Mouse (Mus musculus) CD4-positive, CD25-positive, alpha-beta regulatory T cell, adult 2 months (primary cell): ENCODE results near the gene Slc11a1.
"Not testable (repeated sequence)": the region's sequence is repeated elsewhere in the genome, so short reads cannot be mapped to it uniquely, and the experiment has no call there.

Experiments
- DNase-seq: peaks from one replicate; pipeline ENCODE4 v3.0.0-alpha.2; 2012; ENCODE audit warnings: low read depth, low spot score

Slc11a1 gene

DNA sequence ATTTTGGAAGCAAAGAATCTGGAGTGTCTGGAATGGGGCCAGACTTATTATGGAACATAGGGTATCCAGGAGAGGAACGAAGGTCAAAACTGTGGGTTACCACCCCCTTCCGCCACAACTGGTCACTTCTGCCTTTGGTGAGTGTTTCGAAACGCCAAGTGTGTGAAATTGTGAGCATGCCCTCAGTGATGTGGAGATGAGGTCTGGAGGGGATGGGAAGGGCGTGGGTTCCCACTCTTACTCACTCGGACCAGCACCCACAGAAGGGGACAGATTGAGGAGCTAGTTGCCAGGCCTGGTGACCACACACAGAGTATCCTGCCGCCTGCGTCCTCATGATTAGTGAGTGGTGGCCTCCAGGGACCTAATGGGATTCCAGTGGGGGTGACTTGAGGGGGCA lies at the start of gene Slc11a1:
TSS of gene Slc11a1 (plus strand) at position 216 of the 400 bp plus-strand sequence.
- DNase-seq, result no peak

DNA sequence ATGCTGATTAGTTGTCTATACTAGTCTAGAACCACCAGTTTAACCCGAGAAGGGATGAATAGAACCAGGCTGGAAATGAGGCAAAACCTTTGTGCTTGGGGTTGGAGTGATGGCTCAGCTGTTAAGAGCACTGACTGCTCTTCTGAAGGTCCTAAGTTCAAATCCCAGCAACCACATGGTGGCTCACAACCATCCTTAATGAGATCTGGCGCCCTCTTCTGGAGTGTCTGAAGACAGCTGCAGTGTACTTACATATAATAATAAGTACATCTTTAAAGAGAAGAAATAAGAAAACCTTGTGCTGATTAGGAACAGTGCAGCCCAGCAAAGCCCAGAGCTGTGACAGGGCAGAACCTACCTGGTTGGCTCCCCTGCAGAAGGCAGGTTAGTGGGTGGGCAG lies 48.1 kb upstream of the Slc11a1 start:
- DNase-seq, result not testable (repeated sequence)

DNA sequence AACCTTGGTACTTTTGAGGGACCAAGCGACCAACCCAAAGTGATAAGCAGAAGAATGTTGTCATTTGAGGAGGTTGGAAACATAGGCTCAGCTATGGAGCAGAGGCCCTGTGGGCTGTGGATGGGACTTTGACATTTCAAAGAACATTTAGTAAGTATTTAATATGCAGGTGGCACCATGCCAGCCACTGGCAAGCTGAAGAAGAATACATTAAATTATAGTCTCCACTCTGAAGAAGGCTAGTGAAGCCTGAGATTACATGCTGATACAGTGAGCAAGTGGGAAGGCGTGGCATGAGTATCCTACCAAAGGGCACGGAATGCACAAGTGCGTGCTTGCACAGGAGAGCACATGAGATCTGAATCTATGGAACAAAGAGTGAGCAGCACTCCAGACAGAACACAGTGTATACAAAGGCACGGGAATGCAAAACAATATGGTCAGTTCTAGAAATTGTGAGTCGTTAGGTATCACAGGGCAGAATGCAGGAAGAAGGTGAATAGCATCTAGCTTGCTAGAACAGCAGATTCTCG lies 45.0 kb upstream of the Slc11a1 start:
- DNase-seq, result no peak

DNA sequence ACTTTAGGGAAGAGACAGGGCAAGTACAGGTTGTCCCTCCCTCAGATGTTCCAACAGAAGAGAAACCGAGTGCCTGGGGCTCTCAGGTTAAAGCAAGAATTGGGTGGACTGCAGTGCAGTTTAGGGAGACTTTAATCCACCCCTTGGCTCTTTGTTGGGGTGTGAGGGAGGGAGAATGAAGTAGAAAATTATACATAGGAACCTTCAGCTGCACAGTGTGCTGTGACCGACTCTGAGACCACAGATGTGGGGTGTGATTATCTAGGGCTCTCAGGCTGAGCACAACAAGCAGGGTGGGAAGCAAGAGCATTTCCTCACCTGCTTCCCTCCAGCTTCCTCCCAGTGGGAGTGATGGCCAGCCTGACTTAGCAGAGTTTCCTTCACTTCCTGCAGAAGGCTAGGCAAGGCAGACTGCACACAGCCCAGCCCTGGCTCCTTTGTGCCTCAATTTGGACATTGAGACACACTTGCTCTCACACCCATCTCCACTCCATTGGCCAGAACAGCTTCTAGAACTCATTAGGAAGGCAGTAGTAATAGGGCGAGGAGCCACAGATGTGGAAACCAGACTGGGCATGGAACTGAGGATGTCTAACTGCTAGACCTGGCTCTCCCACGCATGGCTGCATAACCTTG lies 43.8 kb upstream of the Slc11a1 start:
- no peak for DNase-seq

DNA sequence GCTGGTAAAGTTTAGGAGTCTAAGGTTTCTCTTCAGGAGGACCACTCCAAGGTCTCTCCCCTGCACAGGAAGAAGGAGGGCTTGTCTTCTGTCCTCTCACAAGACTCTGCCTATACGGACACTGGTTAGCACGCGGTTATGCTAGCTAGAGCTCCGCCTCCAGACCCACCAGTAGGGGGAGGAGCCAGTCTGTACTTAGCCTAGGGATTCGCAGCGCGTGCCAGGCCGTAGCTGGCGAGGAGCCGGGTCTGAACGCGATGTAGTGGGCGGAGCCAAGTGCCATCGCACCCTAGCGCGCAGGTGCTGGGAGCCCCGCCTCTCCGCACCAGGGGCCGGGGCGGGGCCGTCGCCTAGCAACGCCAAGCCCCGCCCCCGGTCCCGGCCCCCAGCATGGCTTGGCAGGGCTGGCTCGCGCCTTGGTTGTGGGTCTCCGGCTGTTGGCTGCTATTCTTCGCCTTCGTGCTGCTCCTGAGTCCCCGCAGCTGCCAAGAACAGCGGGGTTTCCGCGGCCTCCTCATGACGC lies 42.7 kb upstream of the Slc11a1 start:
- DNase-seq, result peak; percentile 98

DNA sequence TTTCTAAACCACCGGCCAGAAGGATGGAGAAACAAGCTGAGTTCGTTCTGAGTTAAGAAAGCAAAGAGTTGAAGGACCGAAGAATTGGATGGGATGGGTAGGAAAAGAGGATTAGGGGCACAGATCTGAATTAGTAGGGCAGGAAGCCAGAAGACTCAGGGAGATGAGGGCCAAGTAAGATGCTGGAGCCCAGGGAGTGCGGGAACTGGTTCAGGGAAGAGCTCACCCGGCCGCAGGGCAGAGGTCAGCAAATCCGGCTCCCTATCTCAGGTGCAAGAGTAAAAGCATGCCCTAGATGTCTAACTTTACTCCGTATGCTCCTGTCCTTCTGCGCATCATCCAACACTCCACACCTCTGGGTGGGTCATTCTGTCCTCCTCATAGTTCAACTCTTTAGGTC lies 42.1 kb upstream of the Slc11a1 start:
- no peak for DNase-seq

DNA sequence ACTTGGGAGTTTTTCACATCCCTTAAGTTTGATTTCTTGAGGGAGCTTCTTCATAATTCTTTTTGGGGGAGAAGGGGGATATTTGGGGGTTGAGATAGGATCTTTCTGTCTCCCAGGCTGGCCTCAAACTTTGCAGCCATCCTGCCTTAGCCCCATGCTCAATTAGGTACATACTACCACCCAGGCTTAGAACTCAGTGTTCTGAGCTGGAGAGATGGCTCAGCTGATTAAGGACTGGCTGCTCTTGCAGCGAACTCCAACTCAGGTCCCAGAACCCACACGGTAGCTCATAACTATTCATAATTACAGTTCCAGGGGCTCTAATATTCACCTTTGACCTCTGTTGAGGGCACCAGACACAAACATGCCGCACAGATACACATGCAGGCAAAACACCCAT lies 40.4 kb upstream of the Slc11a1 start:
- no peak for DNase-seq

DNA sequence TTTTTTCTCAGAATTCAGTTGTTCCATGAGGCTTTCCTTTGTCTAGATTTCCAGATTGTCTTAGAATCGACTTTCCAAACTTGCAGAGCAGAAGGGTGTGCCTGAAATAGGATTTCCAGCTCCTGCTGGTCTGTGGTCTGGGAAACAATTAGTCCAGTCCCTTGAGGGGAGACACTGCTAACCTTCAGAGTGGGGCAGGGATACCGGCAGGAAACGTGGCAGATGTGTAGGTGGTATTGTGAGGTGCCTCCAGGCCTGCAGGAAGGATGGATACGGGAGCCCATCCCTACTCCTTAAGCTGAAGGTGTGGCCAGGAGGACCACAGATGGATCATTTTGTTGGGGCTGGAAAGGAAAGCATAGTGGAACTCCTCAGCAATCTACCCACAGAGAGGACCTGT lies 40.0 kb upstream of the Slc11a1 start:
- DNase-seq, result no peak

DNA sequence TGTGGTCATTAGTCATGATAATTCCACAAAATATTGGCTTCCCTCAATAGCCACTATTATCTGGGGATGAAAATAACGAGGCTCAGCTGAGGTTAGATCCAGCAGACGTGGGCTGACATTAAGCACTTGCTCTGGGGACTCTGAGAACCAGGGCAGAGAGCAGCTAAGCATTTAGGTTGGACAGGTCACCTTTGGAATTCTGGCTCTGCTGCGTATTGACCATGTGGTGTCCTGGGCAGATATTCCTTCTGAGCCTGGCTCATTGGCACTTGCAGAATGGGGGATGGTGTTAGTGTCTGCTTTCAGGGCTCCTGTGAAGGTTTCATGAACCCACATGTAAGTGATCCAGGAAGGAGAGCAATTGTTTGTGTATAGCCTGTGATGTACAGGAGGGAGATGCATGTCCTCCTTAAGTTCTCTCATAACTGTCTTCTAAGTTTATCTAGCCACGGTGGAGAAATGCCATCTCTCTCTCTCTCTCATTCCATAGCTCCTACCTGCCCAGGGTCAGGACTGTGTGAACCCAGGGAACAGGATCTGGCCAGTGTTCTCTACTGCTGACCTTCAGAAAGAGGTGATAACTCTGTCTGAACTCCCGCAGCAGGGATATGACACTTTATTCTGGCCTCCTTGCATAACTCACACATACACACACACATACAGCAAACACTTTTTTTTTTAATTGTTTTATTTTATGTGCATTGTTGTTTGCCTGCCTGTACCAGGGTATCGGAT lies 39.4 kb upstream of the Slc11a1 start:
- DNase-seq, result no peak

DNA sequence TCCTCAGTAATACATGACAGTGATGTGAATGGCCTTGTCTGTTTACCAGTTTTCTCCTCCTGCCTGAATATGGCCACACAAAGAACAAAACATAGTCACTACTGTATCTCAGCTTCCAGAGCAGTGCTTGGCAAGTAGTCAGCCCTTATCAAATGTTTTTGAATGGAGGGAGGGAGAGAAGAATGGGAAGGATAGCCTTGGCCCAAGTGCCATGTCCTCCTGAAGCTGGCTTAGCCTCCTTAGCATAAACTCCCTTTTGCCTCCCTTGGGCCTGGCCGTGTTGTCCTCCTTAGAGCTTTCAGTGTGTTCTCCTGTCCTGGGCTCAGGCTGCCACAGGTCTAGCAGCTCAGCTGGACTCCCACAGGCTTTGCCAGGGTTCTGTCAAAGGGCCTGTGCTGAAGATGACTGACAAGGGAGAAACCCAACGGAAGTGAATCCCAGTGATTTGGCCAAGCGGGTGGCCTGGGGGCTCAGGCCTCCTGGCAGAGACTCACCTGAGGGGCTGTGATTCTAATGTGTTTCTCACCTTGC lies 37.7 kb upstream of the Slc11a1 start:
- DNase-seq, result no peak

DNA sequence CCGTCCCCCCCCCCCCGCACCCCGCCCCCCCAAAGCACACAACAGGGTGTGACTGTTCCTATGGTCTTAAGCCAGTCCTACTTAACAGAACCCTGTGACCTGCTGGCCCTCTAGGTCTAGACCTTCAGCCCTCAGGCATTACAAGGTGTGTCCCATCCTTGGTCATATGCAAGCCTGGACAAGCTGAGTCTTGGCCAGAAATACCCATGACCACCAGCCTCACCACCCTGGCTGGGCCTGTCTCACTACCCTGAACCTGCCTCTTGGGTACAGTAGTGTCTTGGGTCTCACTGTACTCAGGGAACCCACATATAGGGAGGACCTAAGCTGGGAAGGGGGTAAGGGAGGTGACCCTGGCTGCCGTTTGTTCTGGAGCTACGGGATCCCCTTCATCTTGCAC lies 37.0 kb upstream of the Slc11a1 start:
- DNase-seq, result no peak

DNA sequence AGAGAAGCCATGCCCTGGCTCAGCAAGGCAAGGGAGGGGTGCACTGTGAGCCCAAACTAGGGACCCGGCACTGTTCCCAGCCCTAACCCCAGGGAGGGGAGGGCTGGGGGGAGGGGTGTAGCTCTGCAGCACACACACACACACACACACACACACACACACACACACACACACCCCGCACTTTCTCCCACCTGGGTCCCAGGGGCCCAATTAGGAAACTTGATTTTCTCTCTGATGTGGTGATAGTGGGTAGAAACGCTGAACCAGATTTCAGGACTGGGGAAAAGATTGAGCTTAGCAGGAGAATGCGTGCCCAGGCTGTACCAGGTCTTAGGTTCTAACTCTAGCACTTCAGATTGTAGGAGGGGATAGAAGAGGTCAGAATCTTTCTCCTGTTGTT lies 36.4 kb upstream of the Slc11a1 start:
- no peak for DNase-seq

DNA sequence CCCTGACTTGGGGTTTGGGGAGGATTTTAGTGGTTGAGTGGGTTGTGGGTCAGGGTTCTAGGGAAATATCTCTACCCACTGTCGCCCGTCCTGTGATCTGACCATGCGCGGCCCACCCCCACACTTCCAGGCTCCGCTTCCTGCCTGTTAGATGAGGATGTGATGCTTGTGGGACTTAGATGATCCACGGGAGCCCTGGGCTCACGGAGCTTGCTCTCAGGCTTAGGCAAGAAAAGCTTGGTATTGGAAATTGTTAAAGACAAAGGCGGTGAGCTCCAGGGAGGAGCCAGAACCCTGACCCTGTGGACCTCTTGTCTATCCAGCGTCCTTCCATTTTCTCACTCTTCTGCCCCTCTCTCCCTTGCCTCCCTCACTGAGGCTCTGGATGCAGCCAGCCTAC lies 35.1 kb upstream of the Slc11a1 start:
- no peak for DNase-seq

DNA sequence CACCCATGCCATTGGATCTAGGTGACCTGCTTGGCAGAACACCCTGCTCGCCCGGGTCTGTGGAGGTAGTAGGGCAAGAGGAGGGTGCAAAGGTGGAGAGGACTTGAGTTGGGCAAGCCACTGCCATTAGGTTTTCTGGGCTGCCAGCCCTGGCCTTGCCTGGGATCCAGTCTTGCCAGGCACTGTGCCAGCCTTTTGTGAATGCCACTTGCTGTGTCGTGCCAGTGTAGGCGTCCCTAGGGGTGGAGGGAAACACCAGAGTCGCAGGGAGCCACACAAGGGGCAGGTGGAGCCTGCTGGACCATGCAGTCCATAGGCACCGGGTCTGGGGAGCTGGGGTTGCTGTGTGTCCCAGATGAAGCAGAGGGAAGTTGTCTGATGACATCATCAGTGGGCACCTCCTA lies 34.6 kb upstream of the Slc11a1 start:
- no peak for DNase-seq

DNA sequence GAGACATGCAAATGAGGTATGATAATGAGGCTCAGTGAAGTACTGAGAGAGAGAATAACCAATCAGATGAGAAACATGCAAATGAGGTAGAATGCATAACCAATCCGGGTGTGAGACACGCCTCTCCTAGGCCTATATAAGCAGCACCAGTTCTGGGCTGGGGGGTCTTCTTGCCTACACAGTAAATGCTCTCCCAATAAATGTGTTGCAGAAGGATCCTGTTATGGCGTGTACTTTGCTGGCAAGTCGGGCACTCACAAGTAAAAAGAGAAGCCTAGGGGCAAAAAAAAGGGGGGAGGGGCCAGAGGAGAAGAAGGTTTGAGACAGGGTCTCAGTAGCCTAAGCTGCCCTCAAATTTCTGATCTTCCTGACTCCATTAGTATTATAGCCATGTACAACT lies 34.0 kb upstream of the Slc11a1 start:
- not testable (repeated sequence) for DNase-seq

DNA sequence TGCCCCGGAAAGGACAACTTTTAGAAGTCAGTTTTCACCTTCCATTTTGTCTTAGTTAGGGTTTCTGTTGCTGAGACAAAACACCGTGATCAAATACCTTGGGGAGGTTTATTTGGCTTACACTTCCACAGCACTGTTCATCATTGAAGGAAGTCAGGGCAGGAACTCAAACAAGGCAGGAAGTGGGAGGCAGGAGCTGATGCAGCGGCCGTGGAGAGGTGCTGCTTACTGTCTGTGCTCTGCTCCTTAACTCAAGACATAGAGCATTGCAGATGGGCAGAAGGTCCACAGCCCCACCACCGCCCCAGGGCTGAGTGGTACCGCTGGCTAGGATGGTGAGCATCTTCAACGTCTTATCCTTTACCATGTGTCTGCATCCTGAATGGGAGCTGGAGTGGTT lies 33.1 kb upstream of the Slc11a1 start:
- peak; percentile 15 for DNase-seq

DNA sequence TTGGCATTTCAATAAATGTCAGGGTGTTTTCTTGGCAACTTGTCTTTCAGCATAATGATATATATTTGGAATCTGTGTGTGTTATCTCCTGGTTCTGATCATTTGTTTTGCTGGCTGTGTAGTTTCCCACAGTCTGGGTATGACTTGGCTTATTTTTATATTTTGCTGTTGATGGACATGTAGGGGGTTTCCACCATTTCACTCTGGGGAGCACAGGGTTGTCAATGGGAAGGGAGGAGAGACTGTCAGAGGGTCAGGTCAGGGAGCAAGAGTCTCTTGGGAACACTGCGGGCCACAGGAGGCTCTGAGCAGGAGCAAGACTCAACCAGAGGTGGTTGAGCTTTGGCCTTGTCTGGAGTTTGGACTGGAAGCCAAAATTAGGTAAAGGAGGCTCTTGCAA lies 32.7 kb upstream of the Slc11a1 start:
- DNase-seq, result no peak

DNA sequence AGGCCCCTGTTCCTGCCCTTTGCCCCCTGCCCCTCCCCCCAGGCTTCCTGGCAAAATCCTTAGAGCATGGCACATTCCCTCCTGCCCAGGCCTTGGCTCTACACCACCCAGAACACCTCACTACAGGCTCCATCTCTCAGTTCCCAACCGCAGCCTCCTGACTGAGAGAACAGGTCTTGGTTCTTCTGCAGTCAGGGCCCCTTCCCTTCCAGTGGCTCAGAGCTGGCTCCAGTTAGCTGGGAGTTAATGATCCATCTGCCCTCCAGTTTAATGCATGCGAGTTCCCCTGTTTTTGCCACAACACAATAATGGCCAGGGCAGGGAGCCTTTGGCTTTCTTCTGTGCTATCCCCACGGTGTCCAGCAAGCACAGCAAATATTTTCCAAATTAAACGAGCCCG lies 31.8 kb upstream of the Slc11a1 start:
- no peak for DNase-seq

DNA sequence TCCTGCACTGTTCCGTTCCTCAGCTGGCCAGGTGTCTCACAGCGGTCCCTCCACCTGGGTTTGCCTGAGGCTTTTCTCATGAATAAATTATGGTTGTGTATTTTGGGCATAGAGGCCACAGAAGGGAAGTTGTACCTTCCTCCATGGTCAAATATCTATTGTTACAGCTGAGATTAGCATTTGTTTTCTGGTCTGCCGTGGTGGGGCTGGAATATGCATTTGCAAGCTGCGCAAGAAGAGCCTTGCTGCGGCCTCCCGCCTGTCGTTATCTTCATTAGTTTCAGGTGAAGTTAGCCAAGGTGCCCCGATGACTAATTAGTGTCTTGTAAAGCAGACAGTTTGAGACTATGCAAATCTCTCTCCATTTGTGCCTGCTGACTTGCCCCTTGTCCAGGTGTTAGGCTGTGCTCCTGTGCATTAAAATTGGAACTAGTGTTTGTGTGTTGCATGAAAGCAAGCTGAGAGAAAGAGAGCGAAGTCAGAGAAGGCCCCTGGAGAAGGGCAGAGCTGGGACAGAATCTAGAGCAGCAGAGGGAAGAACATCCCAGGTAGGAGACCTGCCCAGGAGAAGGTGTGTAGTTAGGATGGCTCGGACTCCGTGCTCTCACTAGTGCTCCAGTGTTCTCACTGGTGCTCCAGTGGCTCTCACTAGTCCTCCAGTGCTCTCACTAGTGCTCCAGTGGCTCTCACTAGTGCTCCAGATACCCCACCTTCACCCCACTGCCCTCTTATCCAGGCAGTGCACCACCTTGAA lies 30.7 kb upstream of the Slc11a1 start:
- no peak for DNase-seq

DNA sequence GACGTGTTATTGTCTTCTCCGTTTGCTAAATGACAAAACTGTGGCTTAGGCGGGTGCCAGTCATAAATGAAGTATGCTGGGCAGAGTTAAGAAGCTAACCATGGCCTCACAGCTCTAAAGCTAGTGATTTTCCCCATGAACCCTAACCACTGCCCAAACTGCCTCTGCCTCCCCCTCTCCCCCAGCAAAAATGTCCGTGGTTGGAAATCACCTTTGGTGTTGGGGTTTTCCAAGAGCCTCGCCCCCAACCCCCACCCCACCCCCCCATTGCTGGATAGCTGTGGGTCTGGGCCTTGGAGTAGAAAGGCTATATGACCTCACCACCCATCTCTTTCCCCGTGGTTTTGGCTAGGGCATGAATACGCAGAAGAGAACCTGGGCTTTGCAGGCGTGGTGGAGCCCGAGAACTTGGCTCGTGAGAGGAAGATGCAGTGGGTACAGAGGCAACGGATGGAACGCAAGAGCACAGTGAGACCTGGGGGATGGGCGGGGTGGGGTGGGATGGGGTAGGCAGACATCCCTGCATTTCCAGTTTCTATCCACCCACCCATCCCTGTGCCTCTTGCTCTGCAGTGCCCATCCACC lies 23.7 kb upstream of the Slc11a1 start:
- DNase-seq, result peak; percentile 25

DNA sequence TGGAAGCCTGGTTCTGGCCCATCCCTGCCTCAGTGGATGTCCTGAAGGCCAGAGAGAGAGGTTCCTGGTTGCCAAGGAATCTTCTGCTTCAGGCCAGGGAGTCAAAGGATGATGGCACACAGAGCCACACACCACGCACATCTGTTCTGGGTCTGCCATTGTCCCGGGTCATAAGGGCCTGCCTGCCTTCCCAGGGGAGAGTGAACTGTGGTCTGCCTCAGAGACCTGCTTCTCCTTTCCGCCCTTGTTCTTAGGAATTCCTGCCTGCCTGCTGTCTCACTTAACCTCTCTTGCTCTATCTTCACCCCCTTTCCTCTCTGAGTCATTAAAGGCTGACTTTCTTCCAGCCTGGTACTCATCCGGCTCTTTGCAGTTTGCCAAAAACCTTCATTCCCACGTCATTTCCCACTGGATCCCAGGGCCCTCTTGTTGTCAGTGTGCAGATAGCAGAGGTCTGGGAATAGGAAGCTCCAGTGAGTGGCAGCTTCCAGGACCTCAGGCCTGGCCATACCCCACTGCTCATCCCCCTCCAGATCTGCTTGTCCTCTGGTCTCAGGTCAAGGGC lies 22.4 kb upstream of the Slc11a1 start:
- no peak for DNase-seq
